Mouse (Mus musculus): Measurements from ENCODE around the gene Cetn4. TPM values are rescaled to one million over a fixed set of nuclear protein-coding genes. Genes with fewer than 3 reads are reported as not detected.

Cetn4 gene
- polyA plus RNA-seq, 1 experiment from 2014 or later = 3.1 TPM

DNA sequence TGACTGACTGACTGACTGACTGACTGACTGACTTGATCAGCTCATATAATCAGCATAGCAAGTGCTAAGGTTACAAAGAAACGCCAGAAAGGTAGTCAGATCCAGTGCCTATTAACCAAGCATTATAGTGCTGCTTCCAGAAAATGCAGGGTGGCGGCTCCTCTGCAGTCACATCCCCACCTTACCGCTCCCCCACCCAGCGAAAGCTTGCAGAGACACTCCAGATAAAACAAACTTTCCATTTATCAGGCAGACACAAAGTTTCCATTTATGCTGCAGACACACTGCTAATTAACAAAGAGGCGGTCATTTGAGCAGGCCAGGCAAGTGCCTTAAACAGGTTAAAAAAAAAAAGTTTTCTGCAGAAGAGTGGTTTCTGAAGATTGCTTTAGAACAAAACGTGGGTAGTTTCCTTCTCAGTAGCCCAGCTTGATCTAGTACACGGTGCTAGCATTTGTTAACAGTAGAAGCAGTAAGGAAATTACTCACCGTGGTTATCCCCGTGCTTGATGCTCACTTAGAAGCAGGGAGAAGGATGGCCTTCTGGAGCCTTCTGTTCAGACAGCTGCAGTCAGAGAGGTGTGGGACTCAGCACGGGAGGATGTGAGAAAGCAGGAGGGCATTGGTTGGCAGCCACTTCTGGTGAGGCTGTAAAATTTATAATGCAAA lies 53.0 kb downstream of the Cetn4 start:
- no peak for ATAC-seq (ENCODE audit: low read depth)
- Histone ChIP-seq H3K9me3 (no peaks in the 10 kb centered on the region), H3K27ac (replicated peaks) (no peak overlapping the region), H3K4me2 (no peak overlapping the region), H3K36me3 (no peaks in the 10 kb centered on the region), H3K27me3 (no peaks in the 10 kb centered on the region), H3K4me3 (no peak overlapping the region), H3K9ac (no peak overlapping the region), H3K4me1 (replicated peaks) (no peaks in the 10 kb centered on the region)
- 70% methylated on average over 10 of the region's 10 CpGs for WGBS

DNA sequence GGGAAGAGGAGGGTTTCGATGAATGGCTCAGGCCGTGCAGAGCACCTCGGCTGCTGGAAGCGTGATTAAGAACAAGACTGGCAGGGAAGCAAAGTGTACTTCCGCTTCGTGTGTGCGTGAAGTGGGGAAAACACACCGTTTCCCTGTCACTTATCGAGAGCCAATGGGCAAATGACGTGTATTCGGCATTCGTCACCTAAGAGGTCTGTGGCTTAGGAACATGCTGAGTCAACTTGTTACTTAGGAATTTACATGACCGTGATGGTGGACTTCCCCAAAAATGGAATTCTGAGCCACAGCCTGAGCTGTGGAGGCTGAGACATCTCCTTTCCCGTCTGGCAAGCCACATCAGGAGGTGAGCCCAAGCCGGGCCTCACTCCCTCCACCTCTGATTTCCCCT lies 54.7 kb downstream of the Cetn4 start:
- Histone ChIP-seq H3K4me1 (replicated peaks) (no peaks in the 10 kb centered on the region), H3K4me3 (no peak overlapping the region), H3K9ac (no peak overlapping the region), H3K9me3 (no peaks in the 10 kb centered on the region), H3K27ac (replicated peaks) (no peak overlapping the region), H3K36me3 (no peaks in the 10 kb centered on the region), H3K4me2 (no peak overlapping the region), H3K27me3 (no peaks in the 10 kb centered on the region)
- no peak for ATAC-seq (ENCODE audit: low read depth)
- WGBS = 90% methylated on average over 15 of the region's 15 CpGs

Other genes starting within 250 kb of the Cetn4 start
- gene Adad1, start 249.2 kb downstream of the Cetn4 start, polyA plus RNA-seq (2015; fragmentation: Nextera tagmentation; extraction: Ambion mirVana) = 0.28 TPM in 1 of 2 replicates, not detected in the other
- 0.42 and 0.74 TPM in 2 replicates for gene Il2, start 186.7 kb downstream of the Cetn4 start, polyA plus RNA-seq (2015; fragmentation: Nextera tagmentation; extraction: Ambion mirVana)
- not detected in 2 replicates for gene Il21, start 80.1 kb downstream of the Cetn4 start, polyA plus RNA-seq (2015; fragmentation: Nextera tagmentation; extraction: Ambion mirVana)
- 4.1 and 4.3 TPM in 2 replicates for gene Bbs12, start 154 bp downstream of the Cetn4 start, polyA plus RNA-seq (2015; fragmentation: Nextera tagmentation; extraction: Ambion mirVana)
- gene Fgf2, start 35.6 kb upstream of the Cetn4 start, polyA plus RNA-seq (2015; fragmentation: Nextera tagmentation; extraction: Ambion mirVana) = 0.74 and 0.88 TPM in 2 replicates
- gene Spata5, start 107.2 kb upstream of the Cetn4 start, polyA plus RNA-seq (2015; fragmentation: Nextera tagmentation; extraction: Ambion mirVana) = 32.6 and 35.7 TPM in 2 replicates
- 6.4 and 8.9 TPM in 2 replicates for gene Nudt6, start 107.5 kb upstream of the Cetn4 start, polyA plus RNA-seq (2015; fragmentation: Nextera tagmentation; extraction: Ambion mirVana)